Mouse (Mus musculus) C2C12 (cell line): ENCODE data around the gene Creb3l1.

ENCODE experiments used
- CEBPB ChIP-seq: IDR thresholded peaks from one replicate; pipeline ENCODE4 v1.6.1; 2011; ENCODE audit warnings: low read depth, mild to moderate bottlenecking, control low read depth, moderate library complexity
- CTCF ChIP-seq: IDR thresholded peaks from one replicate; pipeline ENCODE4 v1.5.1; 2011; ENCODE audit not compliant: control insufficient read depth, insufficient read depth, insufficient read length
- FOSL1 ChIP-seq: IDR thresholded peaks from one replicate; pipeline ENCODE4 v1.8.0; 2011; ENCODE audit warnings: mild to moderate bottlenecking, low read length; ENCODE audit not compliant: poor library complexity, insufficient read depth, severe bottlenecking
- MAX ChIP-seq: IDR thresholded peaks from one replicate; pipeline ENCODE4 v1.6.1; 2011; ENCODE audit warnings: mild to moderate bottlenecking, control low read depth
- MYOD1 ChIP-seq: IDR thresholded peaks from one replicate; pipeline ENCODE4 v1.6.1; 2011; ENCODE audit warnings: low read depth; ENCODE audit not compliant: control insufficient read depth, insufficient read length
- MYOG ChIP-seq: IDR thresholded peaks from one replicate; pipeline ENCODE4 v1.6.1; 2011; ENCODE audit not compliant: control insufficient read depth, insufficient read length; ENCODE audit errors: extremely low read depth
- USF1 ChIP-seq: IDR thresholded peaks from one replicate; pipeline ENCODE4 v1.6.1; 2011; ENCODE audit warnings: low read depth, mild to moderate bottlenecking, control low read depth, moderate library complexity

GRCm38 (mm10) chr2:92059481-92060220, 35.3 kb upstream of the Creb3l1 start:
- TF ChIP-seq MYOD1 (no peak), MYOG (no peak), CTCF (no peak), USF1 (no peak), CEBPB (no peak), MAX (peak; percentile 48), FOSL1 (no peak)
